Mouse (Mus musculus): ENCODE measurements around the gene Mypn.

Gene Mypn

GRCm38 (mm10) chr10:63153563-63153962 lies 50.2 kb downstream of the Mypn start:
- DNase-seq: peak; percentile 84 to 86

GRCm38 (mm10) chr10:63152358-63152757 lies 51.4 kb downstream of the Mypn start:
- no peak for DNase-seq

GRCm38 (mm10) chr10:63142660-63143059 lies 61.1 kb downstream of the Mypn start:
- peak in 1 of 2 experiments; percentile 13 for DNase-seq

GRCm38 (mm10) chr10:63136436-63136835 lies 67.3 kb downstream of the Mypn start:
- DNase-seq: no peak

- no peak for DNase-seq
Measured at GRCm38 (mm10) chr10:63135680-63136079, 68.1 kb downstream of the Mypn start.

GRCm38 (mm10) chr10:63133326-63133725 lies 70.4 kb downstream of the Mypn start:
- no peak for DNase-seq

- no peak for DNase-seq
Measured at GRCm38 (mm10) chr10:63132356-63132755, 71.4 kb downstream of the Mypn start.

- DNase-seq: no peak
Measured at GRCm38 (mm10) chr10:63130500-63130899, 73.3 kb downstream of the Mypn start.

- DNase-seq: no peak
Measured at GRCm38 (mm10) chr10:63128256-63128655, 75.5 kb downstream of the Mypn start.

GRCm38 (mm10) chr10:63127156-63127555 lies 76.6 kb downstream of the Mypn start:
- no peak for DNase-seq

GRCm38 (mm10) chr10:63126116-63126515 lies 77.6 kb downstream of the Mypn start:
- DNase-seq: no peak

GRCm38 (mm10) chr10:63125343-63125742 lies 78.4 kb downstream of the Mypn start:
- DNase-seq: peak; percentile 16 to 38

GRCm38 (mm10) chr10:63124016-63124415 lies 79.7 kb downstream of the Mypn start:
- DNase-seq: no peak

GRCm38 (mm10) chr10:63123141-63123540 lies 80.6 kb downstream of the Mypn start:
- no peak for DNase-seq

GRCm38 (mm10) chr10:63122516-63122915 lies 81.2 kb downstream of the Mypn start:
- peak; percentile 36 to 39 for DNase-seq

- no peak for DNase-seq
Measured at GRCm38 (mm10) chr10:63121961-63122360, 81.8 kb downstream of the Mypn start.

GRCm38 (mm10) chr10:63119916-63120315 lies 83.8 kb downstream of the Mypn start:
- no peak for DNase-seq

- no peak for DNase-seq
Measured at GRCm38 (mm10) chr10:63117583-63117982, 86.2 kb downstream of the Mypn start.

- no peak for DNase-seq
Measured at GRCm38 (mm10) chr10:63116376-63116775, 87.4 kb downstream of the Mypn start.

GRCm38 (mm10) chr10:63115881-63116280 lies 87.9 kb downstream of the Mypn start:
- no peak for DNase-seq

GRCm38 (mm10) chr10:63113716-63114360 lies 89.9 kb downstream of the Mypn start:
- no peak for DNase-seq

- DNase-seq: peak in 1 of 2 experiments; percentile 8
Measured at GRCm38 (mm10) chr10:63113027-63113604, 90.6 kb downstream of the Mypn start.

GRCm38 (mm10) chr10:63100657-63101056 lies 103.1 kb downstream of the Mypn start:
- no peak for DNase-seq

GRCm38 (mm10) chr10:63099941-63100562 lies 103.7 kb downstream of the Mypn start:
- peak; percentile 67 to 75 for DNase-seq
